Mouse (Mus musculus): ENCODE measurements around the gene Zfp212. TPM values are rescaled to one million over a fixed set of nuclear protein-coding genes. Genes with fewer than 3 reads are reported as not detected.

Zfp212 gene
- polyA plus RNA-seq, 1 experiment from 2014 or later: 16.2 TPM

DNA sequence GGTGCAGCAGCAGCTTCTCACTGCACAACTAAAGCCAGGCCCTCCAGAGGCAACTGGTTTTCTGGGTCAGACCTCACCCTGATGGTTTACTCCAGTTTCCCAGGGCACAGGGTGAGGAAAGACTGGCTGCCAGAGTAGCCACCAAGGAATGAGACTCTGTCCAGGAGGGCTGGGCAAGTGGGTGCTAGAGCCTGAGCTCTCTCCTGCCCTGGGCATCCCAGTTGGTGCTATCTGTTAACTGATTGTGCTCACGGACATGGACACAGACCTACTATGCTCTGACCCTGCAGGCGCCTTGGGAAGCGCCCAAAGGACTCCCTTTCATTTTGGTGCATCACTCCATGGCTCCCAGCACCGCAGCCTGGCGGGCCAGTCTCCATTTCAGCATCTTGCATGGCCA is 13.9 kb upstream of the Zfp212 start:
- no peak for ATAC-seq (ENCODE audit: insufficient read depth)
- WGBS: 97% methylated on average over 5 of the region's 5 CpGs
- peaks cover 59% of the 10 kb centered on the region for H3K36me3 ChIP-seq (ENCODE audit: insufficient read depth)

DNA sequence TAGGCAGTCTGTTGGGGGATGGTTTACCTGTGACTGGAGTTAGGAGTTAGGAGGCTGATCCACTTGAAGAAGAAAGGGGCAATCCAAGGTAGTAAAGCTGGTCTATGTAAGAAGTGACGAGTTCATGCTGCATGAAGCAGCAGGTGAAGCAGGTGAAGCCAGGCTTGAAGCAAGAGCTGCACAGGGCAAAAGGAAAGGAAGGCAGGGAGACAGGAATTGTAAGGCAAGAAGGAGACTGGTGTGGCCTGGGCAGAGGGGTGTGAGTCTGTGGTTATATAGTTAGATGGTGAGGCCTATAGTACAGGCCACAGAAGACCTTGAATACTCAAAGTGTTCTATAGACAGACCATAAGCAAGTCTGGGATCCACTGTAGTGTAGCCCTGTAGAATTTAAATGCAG is 11.3 kb upstream of the Zfp212 start:
- no peaks in the 10 kb centered on the region; the same call in 1 of the 2 replicates for H3K9me3 ChIP-seq (ENCODE audit: low read depth, low read length)
- H3K36me3 ChIP-seq (ENCODE audit: insufficient read depth): peaks cover 36% of the 10 kb centered on the region
- H3K27me3 ChIP-seq (ENCODE audit: insufficient read depth, low read length): no peaks in the 10 kb centered on the region
- no peaks in the 10 kb centered on the region for H3K4me1 ChIP-seq (ENCODE audit: insufficient read depth)
- H3K9ac ChIP-seq: no peak overlapping the region
- 81% methylated on average over 1 of the region's 1 CpGs for WGBS
- no peak overlapping the region for H3K4me3 ChIP-seq (ENCODE audit: low read depth, low read length)
- TF ChIP-seq CTCF (IDR thresholded peaks at IDR 0.05; ENCODE audit: low read depth): no peak
- H3K4me2 ChIP-seq: no peak overlapping the region
- no peak overlapping the region for H3K27ac ChIP-seq (ENCODE audit: low read depth)
- DNase-seq (no peak), ATAC-seq (ENCODE audit: insufficient read depth) (no peak)

More for the DNA sequence above, 13.9 kb upstream of the Zfp212 start:
- no peaks in the 10 kb centered on the region for H3K27me3 ChIP-seq (ENCODE audit: insufficient read depth, low read length)
- no peaks in the 10 kb centered on the region; the same call in 1 of the 2 replicates for H3K9me3 ChIP-seq (ENCODE audit: low read depth, low read length)
- no peak for TF ChIP-seq CTCF (IDR thresholded peaks at IDR 0.05; ENCODE audit: low read depth)
- H3K27ac ChIP-seq (ENCODE audit: low read depth): no peak overlapping the region
- no peaks in the 10 kb centered on the region for H3K4me1 ChIP-seq (ENCODE audit: insufficient read depth)
- DNase-seq: no peak
- H3K4me3 ChIP-seq (ENCODE audit: low read depth, low read length): no peak overlapping the region
- H3K9ac ChIP-seq: no peak overlapping the region
- H3K4me2 ChIP-seq: no peak overlapping the region

DNA sequence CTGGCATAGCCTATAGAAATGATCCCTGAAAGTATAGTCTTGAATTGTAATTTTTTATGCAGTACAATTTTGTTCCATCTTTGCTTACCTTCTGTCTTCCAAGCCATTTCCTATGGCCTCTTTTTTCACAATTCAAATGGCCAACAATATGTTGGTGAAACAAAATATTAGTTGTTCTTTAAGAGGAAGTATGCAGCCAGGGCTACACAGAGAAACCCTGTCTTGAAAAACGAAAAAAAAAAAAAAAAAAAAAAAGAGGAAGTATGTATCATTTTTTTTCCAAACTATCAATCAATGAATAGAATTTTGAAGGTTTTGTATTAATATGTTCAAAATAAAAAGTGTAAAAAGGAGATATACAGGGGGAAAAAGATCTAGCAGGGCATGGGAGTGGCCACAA is 8.6 kb upstream of the Zfp212 start:
- H3K4me3 ChIP-seq (ENCODE audit: low read depth, low read length): no peak overlapping the region
- H3K4me2 ChIP-seq: no peak overlapping the region
- no peaks in the 10 kb centered on the region for H3K4me1 ChIP-seq (ENCODE audit: insufficient read depth)
- no peak for TF ChIP-seq CTCF (IDR thresholded peaks at IDR 0.05; ENCODE audit: low read depth)
- H3K27ac ChIP-seq (ENCODE audit: low read depth): no peak overlapping the region
- ATAC-seq (ENCODE audit: insufficient read depth): no peak
- 48% methylated on average over 1 of the region's 1 CpGs for WGBS
- no peak overlapping the region for H3K9ac ChIP-seq
- H3K27me3 ChIP-seq (ENCODE audit: insufficient read depth, low read length): no peaks in the 10 kb centered on the region
- H3K36me3 ChIP-seq (ENCODE audit: insufficient read depth): peaks cover 10% of the 10 kb centered on the region; the same call in 1 of the 2 replicates
- no peaks in the 10 kb centered on the region for H3K9me3 ChIP-seq (ENCODE audit: low read depth, low read length)
- DNase-seq: no peak

DNA sequence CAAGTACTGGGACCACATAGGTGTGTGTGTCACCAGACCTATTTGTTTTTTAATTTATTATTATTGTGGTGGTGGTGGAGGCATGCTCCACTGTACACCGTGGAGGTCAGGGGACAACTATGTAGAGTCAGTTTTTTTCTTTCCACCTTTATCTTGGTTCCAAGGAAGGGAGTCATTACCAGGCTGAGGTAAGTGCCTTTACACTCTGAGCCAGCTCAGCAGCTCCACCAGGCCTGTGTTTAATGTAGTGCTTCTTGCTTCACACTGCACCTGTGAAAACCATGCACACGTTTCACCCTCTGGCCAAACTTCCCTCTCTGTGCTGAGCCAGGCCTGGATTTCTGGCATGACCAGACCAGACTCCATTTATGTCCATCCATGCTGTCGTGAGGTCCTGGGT is 7.3 kb upstream of the Zfp212 start:
- Histone ChIP-seq H3K36me3 (ENCODE audit: insufficient read depth) (0 out of 2 replicates have a peak, but pooled peaks cover 1% of the 10 kb centered on the region), H3K4me2 (no peak overlapping the region), H3K9me3 (ENCODE audit: low read depth, low read length) (no peaks in the 10 kb centered on the region), H3K4me1 (ENCODE audit: insufficient read depth) (no peaks in the 10 kb centered on the region), H3K27ac (ENCODE audit: low read depth) (no peak overlapping the region), H3K27me3 (ENCODE audit: insufficient read depth, low read length) (no peaks in the 10 kb centered on the region), H3K4me3 (ENCODE audit: low read depth, low read length) (no peak overlapping the region), H3K9ac (no peak overlapping the region)
- DNase-seq (no peak), ATAC-seq (ENCODE audit: insufficient read depth) (no peak)
- 45% methylated on average over 3 of the region's 3 CpGs for WGBS
- TF ChIP-seq CTCF (IDR thresholded peaks at IDR 0.05; ENCODE audit: low read depth): no peak

DNA sequence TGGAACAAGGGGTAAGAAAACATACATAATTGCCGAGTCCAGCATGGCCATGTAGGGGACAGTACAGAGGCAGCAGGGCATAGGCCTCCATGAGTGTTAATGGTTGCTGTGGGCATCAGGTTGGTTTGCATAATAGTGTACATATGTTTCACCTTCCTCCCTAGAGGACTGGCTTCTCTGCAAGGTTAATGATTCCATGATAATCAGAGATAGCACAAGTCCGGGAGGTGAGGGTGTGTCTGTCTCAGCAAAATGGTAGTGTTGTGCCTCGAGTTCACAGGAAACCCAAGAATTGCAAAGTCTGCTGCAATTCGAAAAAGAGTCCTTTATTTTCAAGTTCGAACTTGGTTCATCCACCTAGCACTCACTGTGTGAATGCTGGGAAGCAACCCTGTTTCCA is 3.2 kb upstream of the Zfp212 start:
- Histone ChIP-seq H3K36me3 (ENCODE audit: insufficient read depth) (no peaks in the 10 kb centered on the region), H3K4me2 (no peak overlapping the region), H3K9ac (no peak overlapping the region), H3K27me3 (ENCODE audit: insufficient read depth, low read length) (no peaks in the 10 kb centered on the region), H3K27ac (ENCODE audit: low read depth) (no peak overlapping the region), H3K4me1 (ENCODE audit: insufficient read depth) (peaks cover 7% of the 10 kb centered on the region; the same call in 1 of the 2 replicates), H3K9me3 (ENCODE audit: low read depth, low read length) (no peaks in the 10 kb centered on the region), H3K4me3 (ENCODE audit: low read depth, low read length) (no peak overlapping the region)
- DNase-seq (no peak), ATAC-seq (ENCODE audit: insufficient read depth) (no peak)
- no peak for TF ChIP-seq CTCF (IDR thresholded peaks at IDR 0.05; ENCODE audit: low read depth)
- 69% methylated on average over 5 of the region's 5 CpGs for WGBS

DNA sequence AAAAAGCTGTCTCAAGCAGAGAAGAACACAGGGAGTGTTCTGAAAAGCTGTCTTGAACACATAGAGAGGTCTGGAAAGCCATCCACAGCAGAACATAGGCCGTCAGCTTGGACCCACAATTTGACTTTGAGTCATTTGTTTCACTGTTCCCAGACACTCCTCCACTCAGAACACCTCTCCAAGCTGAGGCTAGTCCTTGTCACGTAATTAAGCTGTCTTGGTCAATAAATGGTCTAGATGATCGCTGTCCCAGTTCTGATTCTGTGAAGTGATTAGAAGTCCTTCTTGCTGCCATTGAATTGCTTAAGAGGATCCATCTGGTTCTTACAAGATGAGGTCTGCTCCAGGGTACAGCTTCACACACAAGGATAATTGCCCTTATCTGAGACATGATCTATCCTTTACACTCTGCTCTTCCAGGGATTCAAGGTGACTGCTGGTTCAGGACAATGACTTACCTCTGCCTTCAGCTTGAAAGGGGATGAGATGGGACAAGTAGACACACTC is 1.5 kb upstream of the Zfp212 start:
- ATAC-seq (ENCODE audit: insufficient read depth) (no peak), DNase-seq (no peak)
- Histone ChIP-seq H3K4me1 (ENCODE audit: insufficient read depth) (peaks cover 7% of the 10 kb centered on the region; the same call in 1 of the 2 replicates), H3K4me3 (ENCODE audit: low read depth, low read length) (no peak overlapping the region), H3K9ac (no peak overlapping the region), H3K27ac (ENCODE audit: low read depth) (no peak overlapping the region), H3K4me2 (no peak overlapping the region), H3K9me3 (ENCODE audit: low read depth, low read length) (no peaks in the 10 kb centered on the region), H3K27me3 (ENCODE audit: insufficient read depth, low read length) (no peaks in the 10 kb centered on the region), H3K36me3 (ENCODE audit: insufficient read depth) (no peaks in the 10 kb centered on the region)
- 65% methylated on average over 3 of the region's 3 CpGs for WGBS
- TF ChIP-seq CTCF (IDR thresholded peaks at IDR 0.05; ENCODE audit: low read depth): no peak

DNA sequence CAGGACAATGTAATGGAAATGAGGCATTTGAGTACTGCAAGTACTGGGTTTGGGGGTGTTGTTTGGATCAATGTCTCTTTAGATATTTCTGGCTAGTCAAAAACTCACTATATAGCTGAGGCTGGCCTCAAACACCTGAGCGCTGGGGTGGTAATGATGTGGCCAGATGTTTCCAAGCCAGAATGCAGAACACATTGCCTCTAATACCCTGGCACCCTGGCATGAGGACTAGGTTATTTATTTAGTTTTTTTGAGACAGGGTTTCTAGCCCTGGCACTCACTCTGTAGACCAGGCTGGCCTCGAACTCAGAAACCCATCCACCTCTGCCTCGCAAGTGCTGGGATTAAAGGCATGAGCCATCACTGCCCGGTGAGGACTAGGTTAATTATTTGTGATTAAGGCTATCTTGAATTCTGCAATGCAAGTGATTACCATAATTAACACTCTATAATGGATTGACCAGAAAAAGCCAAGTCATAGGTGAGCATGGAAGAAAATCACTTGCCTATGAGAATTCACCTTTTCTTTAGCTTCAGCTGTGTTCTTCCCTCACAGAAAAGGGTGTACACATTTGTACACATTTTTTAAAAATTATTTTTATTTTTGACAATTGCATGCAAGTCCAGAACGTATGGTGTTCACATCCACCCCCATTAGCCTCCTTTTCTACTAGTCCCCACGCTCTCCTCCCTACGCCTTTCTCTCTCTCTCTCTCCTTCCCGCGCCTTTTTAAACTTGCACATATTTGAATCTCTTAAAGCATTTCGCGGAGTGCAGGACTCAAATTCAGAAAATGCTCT is 430 bp upstream of the Zfp212 start:
- peak overlapping the region; percentile 97 for H3K27ac ChIP-seq (ENCODE audit: low read depth)
- peak overlapping the region; percentile 86 for H3K9ac ChIP-seq
- peak overlapping the region; percentile 84 for H3K4me2 ChIP-seq
- H3K27me3 ChIP-seq (ENCODE audit: insufficient read depth, low read length): no peaks in the 10 kb centered on the region
- H3K4me3 ChIP-seq (ENCODE audit: low read depth, low read length): peak overlapping the region; percentile 84
- DNase-seq: no peak
- H3K9me3 ChIP-seq (ENCODE audit: low read depth, low read length): no peaks in the 10 kb centered on the region
- H3K36me3 ChIP-seq (ENCODE audit: insufficient read depth): no peaks in the 10 kb centered on the region
- peaks cover 7% of the 10 kb centered on the region; the same call in 1 of the 2 replicates for H3K4me1 ChIP-seq (ENCODE audit: insufficient read depth)
- TF ChIP-seq CTCF (IDR thresholded peaks at IDR 0.05; ENCODE audit: low read depth): no peak
- no peak for ATAC-seq (ENCODE audit: insufficient read depth)
- 27% methylated on average over 11 of the region's 11 CpGs for WGBS

Data from lung, embryonic 14.5 days (tissue).